Mouse (Mus musculus) neural tube, embryonic 15.5 days (tissue): ENCODE measurements around the gene Mia. TPM values are rescaled to one million over a fixed set of nuclear protein-coding genes. Genes with fewer than 3 reads are reported as not detected.

Experiments
- ATAC-seq: fragments of 200-750 bp; cut with Nextera tagmentation; 2 replicates; pipeline ENCODE4 v1.8.0; 2017; ENCODE audit warnings: mild to moderate bottlenecking, moderate TSS enrichment, moderate library complexity; ENCODE audit not compliant: low FRiP score
- H3K27ac ChIP-seq: fragments of 300-500 bp; sonication (generic); replicated peaks from 2 replicates; pipeline ENCODE4 v1.5.1; 2015; ENCODE audit warnings: mild to moderate bottlenecking, inconsistent platforms
- H3K27me3 ChIP-seq: fragments of 300-500 bp; sonication (generic); replicated peaks from 2 replicates; pipeline ENCODE4 v1.6.1; 2015; ENCODE audit warnings: inconsistent platforms
- H3K36me3 ChIP-seq: fragments of 300-500 bp; sonication (generic); 2 replicates; pipeline ENCODE4 v1.6.1; 2015; ENCODE audit warnings: inconsistent platforms
- H3K4me1 ChIP-seq: fragments of 300-500 bp; sonication (generic); 2 replicates; pipeline ENCODE4 v1.6.1; 2015; ENCODE audit warnings: inconsistent platforms
- H3K4me2 ChIP-seq: fragments of 300-500 bp; sonication (generic); 2 replicates; pipeline ENCODE4 v1.6.1; 2015; ENCODE audit warnings: inconsistent platforms, mild to moderate bottlenecking, moderate library complexity
- H3K4me3 ChIP-seq: fragments of 300-500 bp; sonication (generic); replicated peaks from 2 replicates; pipeline ENCODE4 v1.5.1; 2015; ENCODE audit warnings: mild to moderate bottlenecking, inconsistent platforms
- H3K9ac ChIP-seq: fragments of 300-500 bp; sonication (generic); replicated peaks from 2 replicates; pipeline ENCODE4 v1.6.1; 2015; ENCODE audit warnings: mild to moderate bottlenecking, inconsistent platforms
- H3K9me3 ChIP-seq: fragments of 300-500 bp; sonication (generic); replicated peaks from 2 replicates; pipeline ENCODE4 v1.6.1; 2016; ENCODE audit warnings: inconsistent platforms
- WGBS: fragments of 180-500 bp; shearing (Covaris S2); methylation state at CpG from one replicate; pipeline ENCODE4 v1.1.7; 2015; ENCODE audit warnings: mixed read lengths; 5-methylcytosine and 5-hydroxymethylcytosine counted together
- polyA plus RNA-seq: library from polyadenylated mRNA; unstranded; fragments of >200 nt; fragmentation: Nextera tagmentation; extraction: Ambion mirVana; gene quantifications from 2 replicates; pipeline ENCODE4 v1.2.1, GENCODE M21; 2015

The Mia gene
- polyA plus RNA-seq = 22.9 and 28.6 TPM in 2 replicates

DNA sequence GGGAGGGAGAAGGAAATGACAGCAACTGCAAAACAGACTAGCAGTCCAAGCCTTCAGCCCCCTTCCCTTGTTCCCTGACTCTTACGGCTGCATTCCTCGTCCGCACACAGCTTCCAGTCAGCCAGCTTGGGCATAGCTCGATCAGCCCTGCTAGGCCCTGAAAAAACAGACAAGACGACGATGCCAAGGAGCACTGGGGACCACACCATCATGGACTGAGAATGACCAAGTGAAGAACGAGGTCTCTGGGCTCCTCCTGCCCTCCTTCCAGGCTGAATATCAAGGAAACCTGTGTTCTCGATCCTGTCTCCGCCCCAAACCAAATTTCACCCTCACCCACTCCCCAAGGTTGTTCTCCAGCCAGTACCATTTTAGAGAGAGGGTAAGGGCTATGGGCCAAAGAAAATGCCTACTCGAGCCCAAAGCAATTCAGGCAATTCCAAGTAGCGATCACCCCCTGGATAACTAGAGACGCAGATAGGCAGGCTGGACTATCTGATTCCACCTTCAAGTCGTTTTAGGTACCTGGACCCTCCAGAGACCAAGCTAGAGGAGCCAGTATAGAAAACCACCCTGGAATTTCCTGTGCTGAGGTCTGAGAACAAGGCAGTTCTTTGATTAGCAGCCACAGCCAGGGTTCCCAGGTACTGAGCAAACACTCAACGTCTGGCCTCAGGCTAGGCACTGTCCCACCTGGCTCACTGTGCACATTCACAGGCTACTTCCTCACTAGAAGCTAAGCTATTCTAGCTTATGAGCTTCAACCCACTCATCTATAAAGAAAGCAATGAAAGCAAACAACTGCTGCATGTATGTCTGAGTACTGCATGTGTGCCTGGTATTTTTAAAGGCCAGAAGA, at the start of gene Mia, which contains the start of gene Gm21983:
Gene Mia (minus strand): TSS at position 321 of the 859 bp plus-strand sequence.
Gene Gm21983 (minus strand): TSS at position 250 of the 859 bp plus-strand sequence.
- H3K4me1 ChIP-seq = peaks cover 21% of the 10 kb centered on the region
- H3K27me3 ChIP-seq = no peaks in the 10 kb centered on the region
- WGBS = 62% methylated on average over 14 of the region's 14 CpGs
- peak within 1 kb of the TSS; percentile 95 for H3K27ac ChIP-seq
- H3K4me2 ChIP-seq = peak within 1 kb of the TSS; percentile 60
- peak within 1 kb of the TSS; percentile 77 for H3K4me3 ChIP-seq
- H3K36me3 ChIP-seq = peaks cover 26% of the 10 kb centered on the region
- no peak within 1 kb of the TSS for H3K9ac ChIP-seq
- H3K9me3 ChIP-seq = no peaks in the 10 kb centered on the region
- ATAC-seq = no peak

DNA sequence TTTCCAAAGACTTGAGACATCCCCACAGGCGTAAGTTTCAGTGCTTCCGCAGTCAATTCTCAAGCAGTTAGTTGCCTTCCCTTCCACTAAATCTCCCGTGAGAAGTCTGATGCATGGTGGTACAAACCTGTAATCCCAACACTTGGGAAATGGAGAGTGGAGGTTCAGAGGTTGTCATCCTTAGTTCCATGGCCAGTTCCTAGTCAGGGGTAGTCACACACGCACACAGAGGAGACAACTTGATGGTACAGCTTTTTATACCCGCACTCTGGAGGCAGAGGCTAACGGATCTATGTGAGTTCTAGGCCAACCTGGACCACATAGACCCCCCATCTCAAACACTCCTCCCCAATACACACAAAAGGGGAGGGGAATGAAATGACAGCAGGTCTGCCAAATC, 47.9 kb upstream of the Mia start:
- Histone ChIP-seq H3K4me1 (peaks cover 58% of the 10 kb centered on the region), H3K9ac (peak overlapping the region; percentile 88), H3K36me3 (no peaks in the 10 kb centered on the region), H3K27me3 (no peaks in the 10 kb centered on the region), H3K4me3 (peak overlapping the region; percentile 87), H3K9me3 (no peaks in the 10 kb centered on the region), H3K4me2 (peak overlapping the region; percentile 89), H3K27ac (peak overlapping the region; percentile 91)
- 15% methylated on average over 6 of the region's 6 CpGs for WGBS
- ATAC-seq = peak; percentile 0; the same call in 1 of the 2 replicates

DNA sequence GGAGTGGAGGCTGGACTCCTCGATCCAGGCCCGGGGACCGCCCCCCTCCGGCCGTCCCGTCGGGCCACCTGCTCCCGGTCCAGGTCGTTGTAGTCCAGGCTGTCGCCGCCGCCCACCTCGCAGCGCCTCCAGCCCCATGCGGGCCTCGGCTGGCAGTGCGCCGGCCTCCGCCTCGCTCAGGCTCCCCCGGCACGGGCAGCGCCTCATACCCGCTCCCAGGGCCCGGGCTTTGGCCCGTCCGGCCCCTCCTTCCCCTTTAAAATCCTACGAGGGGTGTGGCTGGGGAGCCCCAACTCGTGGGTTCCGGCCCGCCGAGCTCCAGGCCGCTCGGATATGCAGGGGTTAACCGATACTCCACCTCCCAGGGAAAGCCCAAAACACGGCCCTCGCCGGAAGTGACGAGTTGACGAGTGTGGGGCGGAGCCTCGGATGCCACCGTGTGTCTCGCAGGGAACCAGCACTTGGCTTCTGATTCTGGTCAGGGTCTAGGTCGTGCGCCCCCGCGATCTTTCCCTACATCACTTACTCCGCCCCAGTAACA, 47.4 kb upstream of the Mia start, which contains the start of gene Itpkc:
Gene Itpkc (minus strand): TSS at position 381 of the 541 bp plus-strand sequence.
- H3K4me3 ChIP-seq = peak within 1 kb of the TSS; percentile 87
- peak within 1 kb of the TSS; percentile 91 for H3K27ac ChIP-seq
- no peaks in the 10 kb centered on the region for H3K9me3 ChIP-seq
- H3K4me1 ChIP-seq = peaks cover 58% of the 10 kb centered on the region
- peak; percentile 87 for ATAC-seq
- peak within 1 kb of the TSS; percentile 89 for H3K4me2 ChIP-seq
- H3K36me3 ChIP-seq = no peaks in the 10 kb centered on the region
- WGBS = under 1% methylated on average over 48 of the region's 49 CpGs
- H3K9ac ChIP-seq = peak within 1 kb of the TSS; percentile 88
- H3K27me3 ChIP-seq = no peaks in the 10 kb centered on the region

DNA sequence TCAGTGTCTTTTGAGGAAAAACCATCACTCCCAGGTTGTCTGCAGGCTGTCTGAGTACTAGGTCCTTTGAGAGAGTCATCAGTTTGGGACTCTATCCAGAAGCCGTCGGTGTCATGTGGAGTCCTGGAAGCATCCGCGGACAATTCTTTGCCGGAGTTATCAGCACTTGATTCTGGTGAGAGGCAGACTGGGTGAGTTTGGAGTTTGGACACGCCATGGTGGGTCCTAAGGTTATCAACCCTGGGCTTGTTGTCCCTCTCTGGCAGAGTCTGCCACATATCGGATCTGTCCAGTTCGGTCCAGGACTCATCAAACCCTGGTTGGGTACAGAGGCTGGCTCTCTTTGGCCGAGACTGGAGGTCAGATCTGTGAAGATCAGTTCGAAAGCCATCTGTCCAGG, 46.7 kb upstream of the Mia start:
- Histone ChIP-seq H3K9ac (peak overlapping the region; percentile 88), H3K36me3 (no peaks in the 10 kb centered on the region), H3K4me3 (peak overlapping the region; percentile 87), H3K27ac (peak overlapping the region; percentile 91), H3K27me3 (no peaks in the 10 kb centered on the region), H3K9me3 (no peaks in the 10 kb centered on the region), H3K4me2 (peak overlapping the region; percentile 89), H3K4me1 (peaks cover 61% of the 10 kb centered on the region)
- WGBS = 6% methylated on average over 10 of the region's 10 CpGs
- ATAC-seq = peak; percentile 1; the same call in 1 of the 2 replicates

DNA sequence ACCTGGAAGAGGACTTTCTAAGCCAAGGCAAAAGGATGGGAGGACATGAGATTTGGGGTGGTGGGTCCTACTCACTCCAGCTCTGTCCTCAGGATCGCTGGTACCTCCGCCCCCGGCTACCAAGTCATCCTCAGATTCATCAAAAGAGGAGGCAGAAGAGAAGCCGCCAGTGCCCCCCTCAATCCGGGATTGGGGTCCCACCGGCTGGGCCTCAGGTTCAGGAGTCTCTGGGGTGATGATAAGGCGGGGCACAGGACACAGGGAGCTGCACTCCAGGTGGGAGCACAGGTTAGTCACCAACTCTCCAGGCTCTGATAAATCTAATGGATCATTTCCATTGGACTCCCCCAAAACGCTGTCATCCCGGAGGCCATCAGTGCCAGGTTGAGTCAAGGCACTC, 46.3 kb upstream of the Mia start:
- WGBS = 33% methylated on average over 9 of the region's 9 CpGs
- no peaks in the 10 kb centered on the region for H3K27me3 ChIP-seq
- peaks cover 61% of the 10 kb centered on the region for H3K4me1 ChIP-seq
- 0 out of 2 replicates have a peak, but pooled peaks cover 2% of the 10 kb centered on the region for H3K36me3 ChIP-seq
- peak overlapping the region; percentile 87 for H3K4me3 ChIP-seq
- no peak for ATAC-seq
- 0 out of 2 replicates have a peak overlapping the region, but pooled peaks have one; percentile 91 for H3K27ac ChIP-seq
- peak overlapping the region; percentile 88 for H3K9ac ChIP-seq
- H3K9me3 ChIP-seq = no peaks in the 10 kb centered on the region
- peak overlapping the region; percentile 89 for H3K4me2 ChIP-seq

DNA sequence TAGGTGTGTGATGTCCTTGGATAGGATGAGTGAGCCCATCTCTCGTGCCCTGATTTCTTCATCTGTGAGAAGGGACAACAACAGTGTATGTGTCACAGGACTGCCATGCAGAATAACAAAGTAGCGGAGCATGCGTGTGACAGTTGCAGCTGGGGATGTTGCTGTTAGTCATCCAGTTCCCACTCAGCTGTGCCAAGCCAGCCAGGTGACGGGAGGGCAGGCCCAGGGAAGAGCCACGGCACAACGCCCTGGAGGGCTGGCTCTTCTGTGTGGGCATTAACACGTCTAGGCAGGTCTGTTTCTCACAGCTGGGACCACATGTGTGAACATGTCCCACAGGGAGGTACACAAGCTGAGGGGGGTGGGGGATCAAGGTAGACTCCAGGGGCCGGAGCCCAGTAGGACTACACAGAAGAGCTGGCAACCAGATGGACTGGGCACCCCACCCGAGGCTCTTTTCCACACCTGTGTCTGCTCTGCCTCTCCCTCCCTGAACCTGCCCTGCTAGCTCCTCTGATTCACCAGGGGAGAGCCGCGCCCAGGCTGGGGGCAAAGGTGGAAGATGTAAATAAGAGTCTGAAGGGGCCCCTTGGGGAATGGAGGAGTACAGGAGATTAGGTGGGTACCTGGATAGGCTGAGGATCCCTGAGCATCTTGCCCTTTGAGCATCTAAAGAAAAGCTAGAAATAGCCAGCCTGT, 44.1 kb upstream of the Mia start:
- peak overlapping the region; percentile 88; the same call in 1 of the 2 replicates for H3K9ac ChIP-seq
- H3K36me3 ChIP-seq = 0 out of 2 replicates have a peak, but pooled peaks cover 10% of the 10 kb centered on the region
- ATAC-seq = no peak
- H3K4me3 ChIP-seq = peak overlapping the region; percentile 87
- H3K27ac ChIP-seq = no peak overlapping the region
- no peaks in the 10 kb centered on the region for H3K9me3 ChIP-seq
- peak overlapping the region; percentile 89 for H3K4me2 ChIP-seq
- no peaks in the 10 kb centered on the region for H3K27me3 ChIP-seq
- peaks cover 56% of the 10 kb centered on the region for H3K4me1 ChIP-seq
- 60% methylated on average over 11 of the region's 11 CpGs for WGBS

DNA sequence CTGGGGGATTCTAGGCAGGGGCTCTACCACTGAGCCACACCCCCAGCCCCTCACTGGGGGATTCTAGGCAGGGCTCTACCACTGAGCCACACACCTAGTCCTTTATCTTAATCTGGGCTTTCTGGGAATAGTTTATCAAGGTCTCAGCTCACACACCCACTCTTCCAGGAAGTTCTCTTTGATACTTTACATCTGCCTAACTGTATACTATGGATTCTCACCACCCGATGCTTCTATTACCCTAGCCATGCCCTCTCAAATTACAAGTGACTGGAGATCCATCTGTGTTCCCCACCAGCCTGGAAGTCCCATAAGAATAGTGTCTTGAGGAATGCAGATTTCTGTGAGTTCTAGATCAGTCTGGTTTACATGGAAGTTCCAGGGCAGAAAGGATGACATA, 41.6 kb upstream of the Mia start:
- Histone ChIP-seq H3K9ac (no peak overlapping the region), H3K4me1 (peaks cover 47% of the 10 kb centered on the region), H3K27ac (no peak overlapping the region), H3K9me3 (no peaks in the 10 kb centered on the region), H3K27me3 (no peaks in the 10 kb centered on the region), H3K4me3 (no peak overlapping the region), H3K36me3 (peaks cover 26% of the 10 kb centered on the region), H3K4me2 (no peak overlapping the region)
- no peak for ATAC-seq
- 91% methylated on average over 1 of the region's 1 CpGs for WGBS

DNA sequence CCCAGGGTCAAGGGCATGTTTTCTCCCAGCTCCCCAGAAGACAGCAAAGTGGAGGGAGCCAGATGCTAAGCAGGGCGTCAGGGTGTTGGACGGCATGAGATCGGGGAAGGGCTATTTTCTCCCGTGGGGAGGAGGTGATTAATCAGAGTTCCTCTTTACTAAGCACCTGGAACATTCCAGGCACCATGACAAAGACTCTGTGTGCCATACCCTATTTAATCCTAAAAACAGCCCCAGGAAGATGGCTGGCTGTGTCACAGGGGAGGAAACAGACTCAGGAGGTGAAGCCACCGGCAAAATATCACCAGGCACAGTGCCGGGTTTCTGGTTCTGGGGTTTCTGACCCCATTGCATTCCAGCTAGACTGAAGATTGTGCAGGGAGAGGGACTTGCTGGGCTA, 41.0 kb upstream of the Mia start:
- 80% methylated on average over 6 of the region's 6 CpGs for WGBS
- Histone ChIP-seq H3K9ac (no peak overlapping the region), H3K4me1 (peaks cover 41% of the 10 kb centered on the region)

DNA sequence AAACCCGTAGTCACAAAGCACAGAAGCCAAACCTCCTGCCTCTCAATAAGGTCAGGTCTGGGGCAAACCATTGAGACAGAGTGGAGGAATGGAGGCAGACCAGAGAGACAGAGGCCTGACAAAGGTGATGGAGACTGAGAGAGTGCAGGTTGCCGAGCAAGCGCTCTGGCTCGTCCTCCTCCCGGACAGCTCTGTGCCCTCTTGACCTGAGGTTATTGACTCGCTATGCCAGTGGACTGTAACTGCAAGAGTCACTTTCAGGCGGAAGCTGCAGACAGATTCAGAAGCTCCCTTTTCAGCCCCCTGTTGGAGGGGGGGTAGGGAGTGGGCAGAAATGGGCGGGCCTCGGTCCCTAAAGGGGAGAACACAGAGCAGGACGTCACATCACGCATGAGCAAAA, 39.0 kb upstream of the Mia start:
- Histone ChIP-seq H3K9me3 (no peaks in the 10 kb centered on the region), H3K4me2 (no peak overlapping the region), H3K4me1 (peaks cover 21% of the 10 kb centered on the region), H3K36me3 (peaks cover 45% of the 10 kb centered on the region), H3K27ac (no peak overlapping the region), H3K9ac (no peak overlapping the region), H3K4me3 (no peak overlapping the region), H3K27me3 (no peaks in the 10 kb centered on the region)
- WGBS = 65% methylated on average over 11 of the region's 11 CpGs
- ATAC-seq = no peak

More for the DNA sequence above, 41.0 kb upstream of the Mia start:
- no peak for ATAC-seq
- Histone ChIP-seq H3K9me3 (no peaks in the 10 kb centered on the region), H3K4me2 (no peak overlapping the region), H3K27me3 (no peaks in the 10 kb centered on the region), H3K36me3 (peaks cover 29% of the 10 kb centered on the region), H3K27ac (no peak overlapping the region), H3K4me3 (no peak overlapping the region)

DNA sequence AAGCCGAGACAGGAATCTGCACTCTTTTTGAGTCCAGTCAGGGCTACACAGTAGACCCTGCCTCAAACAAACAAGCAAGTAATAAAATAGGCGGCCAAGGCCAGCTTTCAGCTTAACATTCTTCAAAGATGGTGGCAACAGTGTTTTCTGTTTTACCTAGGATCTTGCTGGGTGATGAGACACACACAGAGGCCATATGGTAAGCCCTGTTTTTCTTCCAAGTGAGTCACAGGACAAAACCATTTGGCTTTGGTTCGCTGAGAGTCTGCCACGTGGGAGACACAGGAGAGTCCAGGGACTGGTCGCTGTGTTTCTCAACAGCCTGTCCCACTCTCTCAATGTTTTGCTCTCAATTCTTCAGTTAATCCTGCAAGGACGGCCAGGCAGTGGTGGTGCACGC, 37.6 kb upstream of the Mia start:
- no peaks in the 10 kb centered on the region for H3K9me3 ChIP-seq
- no peak overlapping the region for H3K27ac ChIP-seq
- peaks cover 7% of the 10 kb centered on the region for H3K4me1 ChIP-seq
- H3K9ac ChIP-seq = no peak overlapping the region
- ATAC-seq = no peak
- 83% methylated on average over 7 of the region's 7 CpGs for WGBS
- no peak overlapping the region for H3K4me3 ChIP-seq
- H3K36me3 ChIP-seq = peaks cover 57% of the 10 kb centered on the region
- H3K27me3 ChIP-seq = no peaks in the 10 kb centered on the region
- H3K4me2 ChIP-seq = no peak overlapping the region

DNA sequence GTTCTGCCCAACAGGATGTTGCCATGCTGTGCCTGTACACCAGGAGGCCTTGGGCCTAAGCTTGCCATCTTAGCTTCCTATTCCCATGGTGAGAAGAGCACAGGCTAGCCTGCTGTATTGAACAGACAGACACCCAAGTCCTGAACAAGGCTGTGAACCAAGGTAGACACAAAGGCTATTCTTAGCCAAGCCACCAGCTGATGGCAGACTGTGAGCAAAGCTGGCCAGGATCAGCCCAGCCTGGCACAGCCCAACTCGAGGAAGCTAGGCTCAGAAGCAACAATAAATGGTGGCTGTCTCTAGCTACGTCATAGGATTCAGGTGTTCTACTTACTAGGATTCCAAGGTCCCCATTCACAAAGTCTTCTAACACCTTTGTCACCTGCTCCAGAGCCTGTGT, 31.7 kb upstream of the Mia start:
- no peak for ATAC-seq
- Histone ChIP-seq H3K27me3 (no peaks in the 10 kb centered on the region), H3K27ac (no peak overlapping the region), H3K4me1 (no peaks in the 10 kb centered on the region), H3K9ac (no peak overlapping the region), H3K4me2 (no peak overlapping the region), H3K4me3 (no peak overlapping the region), H3K36me3 (peaks cover 88% of the 10 kb centered on the region), H3K9me3 (no peaks in the 10 kb centered on the region)
- WGBS = 91% methylated on average over 2 of the region's 2 CpGs
